Mouse (Mus musculus) central nervous system, embryonic 18 days (tissue): ENCODE data around the gene Dnal4. TPM values are rescaled to one million over a fixed set of nuclear protein-coding genes. Genes with fewer than 3 reads are reported as not detected.

ENCODE experiments used
- polyA plus RNA-seq: library from polyadenylated mRNA; depleted of rRNA; stranded (reverse); fragments of >200 nt; gene quantifications from 2 replicates; pipeline ENCODE4 v1.2.3, GENCODE M21; 2012; rRNA removed

Gene Dnal4
- polyA plus RNA-seq = 73.9 and 74.6 TPM in 2 replicates

GRCm38 (mm10) chr15:79777749-79778148 is at the start of gene Dnal4:
Gene Dnal4, minus strand, starts transcription at chr15:79777849.

DNA sequence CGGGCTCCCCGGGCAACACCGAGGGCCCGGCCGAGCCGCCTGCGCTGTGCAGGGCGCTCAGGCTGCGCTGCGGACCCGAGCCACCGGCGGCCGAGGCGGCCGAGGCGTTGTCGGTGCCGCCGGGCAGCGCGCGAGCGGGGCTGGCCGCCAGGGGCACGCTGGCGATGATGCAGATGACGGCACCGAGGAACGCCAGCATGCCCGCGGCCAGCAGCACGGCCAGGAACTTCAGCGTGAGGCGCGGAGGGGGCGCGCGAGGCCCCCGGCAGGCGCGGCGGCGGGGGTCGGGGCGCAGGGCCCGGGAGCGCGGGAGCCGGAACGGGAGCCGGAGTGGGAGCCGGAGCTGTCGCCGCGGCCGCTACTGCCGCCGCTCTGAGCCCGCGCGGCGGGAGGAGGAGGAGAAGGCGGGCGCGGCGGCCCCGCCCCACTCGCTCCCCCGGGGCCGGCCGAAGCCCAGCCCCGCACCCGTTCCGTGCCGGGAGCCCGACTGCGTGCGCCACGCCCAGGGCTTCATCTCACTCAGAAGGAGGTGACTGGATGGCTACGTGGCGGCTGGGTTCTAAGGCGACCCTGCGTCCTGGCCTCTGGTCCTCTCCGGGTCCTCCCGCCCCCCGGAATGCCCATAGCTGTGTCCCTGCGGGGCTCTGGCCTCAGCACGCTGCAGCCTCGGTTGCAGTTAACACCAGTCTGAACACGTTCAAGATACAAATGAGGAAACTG is 26.9 kb upstream of the Dnal4 start, which contains the start of gene Nptxr:
Nptxr (minus strand) TSS at position 415 of the 720 bp plus-strand sequence.

DNA sequence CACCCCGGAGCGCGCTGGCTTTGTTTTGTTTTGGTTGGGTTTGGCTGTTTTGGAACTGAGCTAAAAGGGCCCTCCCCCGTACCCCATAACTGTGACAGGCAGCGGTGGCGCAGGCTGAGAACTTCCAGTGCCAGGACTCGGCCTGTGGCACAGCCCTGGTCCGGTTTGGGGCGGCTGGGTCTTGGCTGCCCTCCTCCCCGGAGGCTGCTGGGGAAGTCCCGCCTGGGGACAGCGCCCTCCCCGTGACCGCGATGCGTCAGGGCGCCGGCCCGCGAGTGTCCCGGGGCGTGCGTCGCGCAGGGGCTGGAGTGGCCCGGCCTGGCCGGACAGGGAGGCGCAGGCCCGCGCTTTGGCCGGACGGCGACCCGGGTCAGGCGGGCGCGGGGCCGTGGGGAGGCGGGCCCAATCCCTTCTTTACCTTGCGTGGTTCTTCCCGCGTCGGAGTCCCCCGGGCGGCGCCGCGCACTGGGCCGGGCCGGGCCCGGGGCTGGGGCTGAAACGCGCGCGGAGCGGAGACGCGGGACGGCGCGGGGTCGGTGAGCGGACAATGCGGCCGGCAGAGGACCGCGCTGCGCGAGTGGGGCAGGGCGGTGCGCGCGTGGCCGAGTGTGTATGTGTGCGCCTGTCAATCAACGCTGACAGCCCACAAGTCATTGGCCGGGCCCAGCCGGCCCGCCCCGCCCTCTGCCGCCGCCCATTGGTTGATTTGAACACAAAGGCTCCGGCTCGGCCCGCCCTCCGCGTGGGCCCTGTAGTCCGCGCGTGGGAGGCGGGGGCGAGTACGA is 35.5 kb downstream of the Dnal4 start, which contains the start of gene Sun2:
Sun2 (minus strand) TSS at position 616 of the 785 bp plus-strand sequence.

Other genes with a start within 250 kb of the Dnal4 start
- gene Ddx17, start 231.1 kb downstream of the Dnal4 start, polyA plus RNA-seq = 696 and 697 TPM in 2 replicates
- 4.5 and 4.9 TPM in 2 replicates for gene Dmc1, start 172.7 kb downstream of the Dnal4 start, polyA plus RNA-seq
- gene Fam227a, start 118.9 kb downstream of the Dnal4 start, polyA plus RNA-seq = 28.3 and 30.0 TPM in 2 replicates
- 39.3 and 40.3 TPM in 2 replicates for gene Cby1, start 118.7 kb downstream of the Dnal4 start, polyA plus RNA-seq
- gene Tomm22, start 107.0 kb downstream of the Dnal4 start, polyA plus RNA-seq = 118 and 129 TPM in 2 replicates
- gene Josd1, start 89.9 kb downstream of the Dnal4 start, polyA plus RNA-seq = 39.8 and 41.7 TPM in 2 replicates
- 33.6 and 39.4 TPM in 2 replicates for gene Gtpbp1, start 87.0 kb downstream of the Dnal4 start, polyA plus RNA-seq
- gene Sun2, start 35.3 kb downstream of the Dnal4 start, polyA plus RNA-seq = 31.2 and 33.9 TPM in 2 replicates
- gene Nptxr, start 26.9 kb upstream of the Dnal4 start, polyA plus RNA-seq = 51.4 and 51.5 TPM in 2 replicates
- 1.4 and 1.7 TPM in 2 replicates for gene Npcd, start 56.4 kb upstream of the Dnal4 start, polyA plus RNA-seq
- gene Cbx6, start 56.8 kb upstream of the Dnal4 start, polyA plus RNA-seq = 83.6 and 87.3 TPM in 2 replicates
- 5.1 and 5.2 TPM in 2 replicates for gene Apobec3, start 113.8 kb upstream of the Dnal4 start, polyA plus RNA-seq
- 11.8 and 12.2 TPM in 2 replicates for gene Cbx7, start 193.3 kb upstream of the Dnal4 start, polyA plus RNA-seq
- 15.5 and 16.1 TPM in 2 replicates for gene Pdgfb, start 237.1 kb upstream of the Dnal4 start, polyA plus RNA-seq